ENCODE assay signal across 13 mouse cellular contexts in genomic region chr15:38371404-38372090, GRCm38 (mm10).
"Had no signal": no experiment of that assay in that cellular context is flagged by ENCODE, and none has a peak within 500 bp of the region (broad histone marks: within the 10 kb centered on the region; RNA-seq: fewer than 3 reads in every experiment).

No protein-coding gene starts in this region.

- H3K27ac ChIP-seq: intestine, embryonic 15.5 days; limb, embryonic 12.5 days; liver, embryonic 15.5 days; midbrain, embryonic 12.5 days had no signal

- DNase-seq: kidney, adult 18-20 months; kidney, postnatal 10 days; kidney, postnatal 4 days; lung, embryonic 14.5 days; lung, postnatal 14 days; right cerebral cortex, postnatal 14 days; thymus, adult 18-20 months; thymus, postnatal 14 days had no signal

- H3K4me3 ChIP-seq: intestine, embryonic 15.5 days; limb, embryonic 12.5 days; liver, embryonic 15.5 days; midbrain, embryonic 12.5 days had no signal

- H3K36me3 ChIP-seq: intestine, embryonic 15.5 days; limb, embryonic 12.5 days; liver, embryonic 15.5 days; midbrain, embryonic 12.5 days had no signal

- H3K9me3 ChIP-seq: intestine, embryonic 15.5 days; limb, embryonic 12.5 days; liver, embryonic 15.5 days; midbrain, embryonic 12.5 days had no signal

- H3K27me3 ChIP-seq: intestine, embryonic 15.5 days; limb, embryonic 12.5 days; liver, embryonic 15.5 days had no signal

- ATAC-seq: intestine, embryonic 15.5 days; midbrain, embryonic 16.5 days had no signal
